Mouse (Mus musculus): ENCODE measurements around the gene Snrpf.

Gene Snrpf

GRCm38 (mm10) chr10:93589281-93589848 lies at the start of gene Snrpf:
Gene Snrpf (minus strand): TSS chr10:93589706.
- peak; percentile 92 for DNase-seq

GRCm38 (mm10) chr10:93635941-93636340 lies 46.4 kb upstream of the Snrpf start:
- DNase-seq: peak; percentile 67

- no peak for DNase-seq
These were observed 44.5 kb upstream of the Snrpf start for GRCm38 (mm10) chr10:93633971-93634370.

GRCm38 (mm10) chr10:93633563-93633962 lies 44.1 kb upstream of the Snrpf start:
- peak; percentile 95 for DNase-seq

GRCm38 (mm10) chr10:93632086-93632485 lies 42.6 kb upstream of the Snrpf start:
- peak; percentile 11 for DNase-seq

GRCm38 (mm10) chr10:93630310-93630709 lies 40.8 kb upstream of the Snrpf start:
- DNase-seq: no peak

- DNase-seq: no peak
These were observed 34.6 kb upstream of the Snrpf start for GRCm38 (mm10) chr10:93624151-93624550.

GRCm38 (mm10) chr10:93623725-93624124 lies 34.2 kb upstream of the Snrpf start:
- no peak for DNase-seq

- no peak for DNase-seq
These were observed 31.1 kb upstream of the Snrpf start for GRCm38 (mm10) chr10:93620438-93621179.

- DNase-seq: no peak
These were observed 25.3 kb upstream of the Snrpf start for GRCm38 (mm10) chr10:93614850-93615249.

- DNase-seq: peak; percentile 63
These were observed 22.0 kb upstream of the Snrpf start for GRCm38 (mm10) chr10:93611419-93612007.

GRCm38 (mm10) chr10:93610896-93611295 lies 21.4 kb upstream of the Snrpf start:
- no peak for DNase-seq

- no peak for DNase-seq
These were observed 19.7 kb upstream of the Snrpf start for GRCm38 (mm10) chr10:93609236-93609635.

GRCm38 (mm10) chr10:93608051-93608450 lies 18.5 kb upstream of the Snrpf start:
- DNase-seq: no peak

GRCm38 (mm10) chr10:93606326-93606725 lies 16.8 kb upstream of the Snrpf start:
- DNase-seq: no peak

- DNase-seq: no peak
These were observed 13.8 kb upstream of the Snrpf start for GRCm38 (mm10) chr10:93603256-93603655.

- no peak for DNase-seq
These were observed 12.8 kb upstream of the Snrpf start for GRCm38 (mm10) chr10:93602309-93602708.

- no peak for DNase-seq
These were observed 7.1 kb upstream of the Snrpf start for GRCm38 (mm10) chr10:93596641-93597040.

GRCm38 (mm10) chr10:93595831-93596230 lies 6.3 kb upstream of the Snrpf start:
- DNase-seq: no peak

- peak; percentile 88 for DNase-seq
These were observed 4.5 kb upstream of the Snrpf start for GRCm38 (mm10) chr10:93594022-93594482.

GRCm38 (mm10) chr10:93592456-93592855 lies 3.0 kb upstream of the Snrpf start:
- DNase-seq: peak; percentile 41

GRCm38 (mm10) chr10:93588796-93589195 lies 710 bp downstream of the Snrpf start:
- peak; percentile 27 for DNase-seq

GRCm38 (mm10) chr10:93577271-93577886 lies 12.1 kb downstream of the Snrpf start:
- DNase-seq: peak; percentile 62

GRCm38 (mm10) chr10:93575960-93576359 lies 13.5 kb downstream of the Snrpf start:
- no peak for DNase-seq

Data from cerebellum, adult 9-11 months (tissue).